Mouse (Mus musculus) lung, postnatal 25 days (tissue): Measurements from ENCODE around the gene Olfr561.

Experiments used
- DNase-seq: peaks from one replicate; pipeline ENCODE4 v3.0.0; 2022; ENCODE audit warnings: low spot score

Olfr561 gene

DNA sequence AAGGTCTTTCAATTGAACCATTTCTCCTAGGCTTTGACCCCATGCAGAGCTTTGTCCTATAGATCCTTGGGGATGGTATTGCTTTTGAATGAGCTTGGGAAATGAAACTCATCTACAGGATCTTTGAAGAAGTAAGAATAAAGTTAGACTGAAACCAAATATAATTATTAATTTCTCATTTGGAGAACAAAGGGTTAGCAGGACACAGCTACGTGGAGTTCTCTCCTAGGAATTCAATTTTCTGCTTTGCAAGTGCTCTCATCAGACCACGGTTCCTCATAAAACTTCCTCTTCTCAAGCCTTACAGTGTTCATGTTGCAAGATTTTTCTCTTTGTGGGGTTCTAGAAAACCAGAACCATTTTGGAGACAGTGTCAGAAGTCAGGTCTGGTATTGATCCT lies at the start of gene Olfr561:
Gene Olfr561, plus strand, starts transcription at position 301 of the 400 bp plus-strand sequence.
- DNase-seq: no peak

DNA sequence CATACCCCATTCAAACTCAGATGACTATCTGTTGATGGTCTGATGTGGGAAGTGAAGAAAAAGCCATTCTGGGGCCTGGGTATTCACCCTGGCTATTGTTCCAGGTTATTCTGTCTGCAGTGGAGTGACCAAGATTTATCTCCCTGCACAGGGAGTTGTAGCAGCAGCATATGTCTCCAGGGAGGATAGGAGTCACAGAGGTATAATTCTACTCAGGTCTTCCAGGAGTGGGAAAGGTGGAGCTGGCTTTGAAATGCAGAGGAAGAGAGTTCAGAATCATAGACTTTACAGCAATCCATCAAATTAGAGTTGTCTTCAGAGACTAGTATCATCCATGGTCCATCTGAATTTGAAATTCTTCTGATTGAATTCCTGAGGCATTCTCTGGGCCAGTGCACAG lies 43.6 kb upstream of the Olfr561 start, which contains the start of gene Olfr559:
Gene Olfr559, minus strand, starts transcription at position 101 of the 400 bp plus-strand sequence.
- DNase-seq: no peak

DNA sequence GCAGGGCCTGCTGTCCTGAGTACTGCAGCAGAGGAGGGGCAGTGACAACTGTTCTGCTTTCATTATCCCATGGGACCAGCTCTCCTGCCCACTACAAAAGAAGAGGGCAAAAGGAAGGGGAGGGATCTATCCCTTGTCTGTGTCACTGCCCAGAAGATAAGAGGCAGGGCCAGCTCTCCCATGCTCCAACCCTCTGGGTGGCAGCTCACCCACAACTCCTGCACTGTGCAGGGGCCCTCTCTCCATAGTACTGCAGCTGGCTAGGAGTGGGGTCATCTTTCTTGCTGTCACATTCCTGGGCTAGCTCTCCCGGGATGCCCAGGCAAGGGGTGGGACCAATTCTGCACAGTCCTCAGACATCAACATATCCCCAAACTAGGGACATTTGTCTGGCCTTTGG lies 37.2 kb upstream of the Olfr561 start:
- DNase-seq: no peak

GRCm38 (mm10) chr7:102737705-102738104 lies 33.3 kb upstream of the Olfr561 start:
- DNase-seq: no peak

- DNase-seq: no peak
Measured at GRCm38 (mm10) chr7:102752086-102752485, 18.9 kb upstream of the Olfr561 start.

GRCm38 (mm10) chr7:102759266-102759665 lies 11.8 kb upstream of the Olfr561 start, which contains the start of the genes Olfr560 and Olfr78:
Olfr560 (minus strand) TSS chr7:102759366.
Olfr78 (minus strand) TSS chr7:102759471.
- no peak for DNase-seq

DNA sequence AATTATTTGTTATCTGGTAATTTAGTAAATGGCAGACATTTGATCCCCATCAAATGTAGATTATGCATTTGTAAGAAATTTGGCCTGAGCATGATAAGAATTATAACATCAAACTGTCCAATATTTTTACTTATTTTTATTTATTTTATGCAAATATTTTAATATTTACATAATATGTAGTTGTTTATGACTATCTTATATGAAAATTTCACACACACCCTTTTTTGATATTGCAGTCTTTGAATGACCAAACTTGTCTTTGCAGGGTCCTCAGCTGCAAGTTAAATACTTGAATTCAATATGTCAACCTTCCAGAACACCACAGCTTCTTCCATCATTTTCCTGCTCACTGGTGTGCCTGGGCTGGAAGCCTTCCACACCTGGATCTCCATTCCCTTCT lies 32.2 kb downstream of the Olfr561 start, which contains the start of gene Olfr564:
Gene Olfr564, plus strand, starts transcription at position 301 of the 400 bp plus-strand sequence.
- DNase-seq: no peak
